Mouse (Mus musculus): ENCODE measurements around the gene Pgam2. TPM values are rescaled to one million over a fixed set of nuclear protein-coding genes. Genes with fewer than 3 reads are reported as not detected.
"Not testable (repeated sequence)": the region's sequence is repeated elsewhere in the genome, so short reads cannot be mapped to it uniquely, and the experiment has no call there.

The Pgam2 gene
- polyA plus RNA-seq, 1 experiment from 2014 or later = 7.9 TPM

- no peaks in the 10 kb centered on the region for H3K27me3 ChIP-seq (ENCODE audit: control insufficient read depth, insufficient read depth, low read length)
- H3K4me1 ChIP-seq (replicated peaks; ENCODE audit: control insufficient read depth, insufficient read depth, low read length) = no peaks in the 10 kb centered on the region
- ATAC-seq (ENCODE audit: low FRiP score) (no peak), DNase-seq (ENCODE audit: low spot score) (no peak)
- no peak overlapping the region for H3K4me2 ChIP-seq (replicated peaks; ENCODE audit: low read depth, low read length)
- H3K4me3 ChIP-seq (ENCODE audit: low read depth, low read length) = no peak overlapping the region
- H3K9ac ChIP-seq (ENCODE audit: low read depth, low read length) = no peak overlapping the region
- H3K9me3 ChIP-seq (ENCODE audit: control insufficient read depth, low read length) = no peaks in the 10 kb centered on the region
- H3K27ac ChIP-seq (ENCODE audit: low read depth, low read length) = no peak overlapping the region
- H3K36me3 ChIP-seq (ENCODE audit: control insufficient read depth, insufficient read depth, low read length) = no peaks in the 10 kb centered on the region
Measured at GRCm38 (mm10) chr11:5825432-5825831, 21.9 kb upstream of the Pgam2 start.

- H3K4me1 ChIP-seq (replicated peaks; ENCODE audit: control insufficient read depth, insufficient read depth, low read length) = no peaks in the 10 kb centered on the region
- no peak overlapping the region for H3K27ac ChIP-seq (ENCODE audit: low read depth, low read length)
- DNase-seq (ENCODE audit: low spot score) (no peak), ATAC-seq (ENCODE audit: low FRiP score) (no peak)
- H3K9ac ChIP-seq (ENCODE audit: low read depth, low read length) = no peak overlapping the region
- no peak overlapping the region for H3K4me3 ChIP-seq (ENCODE audit: low read depth, low read length)
- H3K36me3 ChIP-seq (ENCODE audit: control insufficient read depth, insufficient read depth, low read length) = no peaks in the 10 kb centered on the region
- WGBS = 73% methylated on average over 2 of the region's 2 CpGs
- no peaks in the 10 kb centered on the region for H3K27me3 ChIP-seq (ENCODE audit: control insufficient read depth, insufficient read depth, low read length)
- H3K9me3 ChIP-seq (ENCODE audit: control insufficient read depth, low read length) = no peaks in the 10 kb centered on the region
- H3K4me2 ChIP-seq (replicated peaks; ENCODE audit: low read depth, low read length) = no peak overlapping the region
Measured at GRCm38 (mm10) chr11:5819223-5819622, 15.7 kb upstream of the Pgam2 start.

GRCm38 (mm10) chr11:5813381-5813780 is 9.8 kb upstream of the Pgam2 start:
- no peak for DNase-seq (ENCODE audit: low spot score)
- H3K4me1 ChIP-seq (replicated peaks; ENCODE audit: control insufficient read depth, insufficient read depth, low read length) = no peaks in the 10 kb centered on the region
- WGBS = 82% methylated on average over 10 of the region's 10 CpGs
- no peaks in the 10 kb centered on the region for H3K9me3 ChIP-seq (ENCODE audit: control insufficient read depth, low read length)
- H3K27ac ChIP-seq (ENCODE audit: low read depth, low read length) = no peak overlapping the region
- no peak overlapping the region for H3K9ac ChIP-seq (ENCODE audit: low read depth, low read length)
- H3K4me3 ChIP-seq (ENCODE audit: low read depth, low read length) = no peak overlapping the region
- no peaks in the 10 kb centered on the region for H3K27me3 ChIP-seq (ENCODE audit: control insufficient read depth, insufficient read depth, low read length)
- H3K4me2 ChIP-seq (replicated peaks; ENCODE audit: low read depth, low read length) = no peak overlapping the region
- ATAC-seq (ENCODE audit: low FRiP score) = no peak
- H3K36me3 ChIP-seq (ENCODE audit: control insufficient read depth, insufficient read depth, low read length) = no peaks in the 10 kb centered on the region

- not testable (repeated sequence) for DNase-seq (ENCODE audit: low spot score); H3K9me3 ChIP-seq (ENCODE audit: control insufficient read depth, low read length); H3K9ac ChIP-seq (ENCODE audit: low read depth, low read length); H3K27ac ChIP-seq (ENCODE audit: low read depth, low read length); H3K36me3 ChIP-seq (ENCODE audit: control insufficient read depth, insufficient read depth, low read length); H3K4me2 ChIP-seq (replicated peaks; ENCODE audit: low read depth, low read length); H3K4me3 ChIP-seq (ENCODE audit: low read depth, low read length); H3K27me3 ChIP-seq (ENCODE audit: control insufficient read depth, insufficient read depth, low read length); ATAC-seq (ENCODE audit: low FRiP score); H3K4me1 ChIP-seq (replicated peaks; ENCODE audit: control insufficient read depth, insufficient read depth, low read length)
- 93% methylated on average over 4 of the region's 4 CpGs for WGBS
Measured at GRCm38 (mm10) chr11:5809487-5809886, 6.0 kb upstream of the Pgam2 start.

GRCm38 (mm10) chr11:5807956-5808355 is 4.4 kb upstream of the Pgam2 start:
- no peaks in the 10 kb centered on the region for H3K4me1 ChIP-seq (replicated peaks; ENCODE audit: control insufficient read depth, insufficient read depth, low read length)
- H3K4me3 ChIP-seq (ENCODE audit: low read depth, low read length) = no peak overlapping the region
- H3K27ac ChIP-seq (ENCODE audit: low read depth, low read length) = no peak overlapping the region
- no peaks in the 10 kb centered on the region for H3K36me3 ChIP-seq (ENCODE audit: control insufficient read depth, insufficient read depth, low read length)
- 81% methylated on average over 9 of the region's 9 CpGs for WGBS
- H3K4me2 ChIP-seq (replicated peaks; ENCODE audit: low read depth, low read length) = no peak overlapping the region
- ATAC-seq (ENCODE audit: low FRiP score) (no peak), DNase-seq (ENCODE audit: low spot score) (no peak)
- H3K27me3 ChIP-seq (ENCODE audit: control insufficient read depth, insufficient read depth, low read length) = no peaks in the 10 kb centered on the region
- H3K9ac ChIP-seq (ENCODE audit: low read depth, low read length) = no peak overlapping the region
- H3K9me3 ChIP-seq (ENCODE audit: control insufficient read depth, low read length) = no peaks in the 10 kb centered on the region

GRCm38 (mm10) chr11:5805711-5806110 is 2.2 kb upstream of the Pgam2 start:
- no peaks in the 10 kb centered on the region for H3K4me1 ChIP-seq (replicated peaks; ENCODE audit: control insufficient read depth, insufficient read depth, low read length)
- H3K27me3 ChIP-seq (ENCODE audit: control insufficient read depth, insufficient read depth, low read length) = no peaks in the 10 kb centered on the region
- no peaks in the 10 kb centered on the region for H3K9me3 ChIP-seq (ENCODE audit: control insufficient read depth, low read length)
- H3K9ac ChIP-seq (ENCODE audit: low read depth, low read length) = no peak overlapping the region
- H3K36me3 ChIP-seq (ENCODE audit: control insufficient read depth, insufficient read depth, low read length) = no peaks in the 10 kb centered on the region
- no peak overlapping the region for H3K27ac ChIP-seq (ENCODE audit: low read depth, low read length)
- ATAC-seq (ENCODE audit: low FRiP score) (no peak), DNase-seq (ENCODE audit: low spot score) (no peak)
- no peak overlapping the region for H3K4me2 ChIP-seq (replicated peaks; ENCODE audit: low read depth, low read length)
- no peak overlapping the region for H3K4me3 ChIP-seq (ENCODE audit: low read depth, low read length)
- WGBS = 95% methylated on average over 3 of the region's 3 CpGs

GRCm38 (mm10) chr11:5804174-5804573 is 641 bp upstream of the Pgam2 start:
- WGBS = 84% methylated on average over 5 of the region's 5 CpGs

GRCm38 (mm10) chr11:5802457-5803217 is 896 bp downstream of the Pgam2 start:
- no peak for DNase-seq (ENCODE audit: low spot score)
- WGBS = 79% methylated on average over 8 of the region's 8 CpGs
- ATAC-seq (ENCODE audit: low FRiP score) = peak; percentile 22; the same call in 1 of the 2 replicates

More at GRCm38 (mm10) chr11:5804174-5804573, 641 bp upstream of the Pgam2 start:
- no peaks in the 10 kb centered on the region for H3K9me3 ChIP-seq (ENCODE audit: control insufficient read depth, low read length)
- DNase-seq (ENCODE audit: low spot score) (no peak), ATAC-seq (ENCODE audit: low FRiP score) (no peak)
- no peaks in the 10 kb centered on the region for H3K4me1 ChIP-seq (replicated peaks; ENCODE audit: control insufficient read depth, insufficient read depth, low read length)
- H3K27ac ChIP-seq (ENCODE audit: low read depth, low read length) = no peak overlapping the region
- H3K9ac ChIP-seq (ENCODE audit: low read depth, low read length) = no peak overlapping the region
- H3K4me2 ChIP-seq (replicated peaks; ENCODE audit: low read depth, low read length) = no peak overlapping the region
- no peaks in the 10 kb centered on the region for H3K27me3 ChIP-seq (ENCODE audit: control insufficient read depth, insufficient read depth, low read length)
- H3K36me3 ChIP-seq (ENCODE audit: control insufficient read depth, insufficient read depth, low read length) = no peaks in the 10 kb centered on the region
- H3K4me3 ChIP-seq (ENCODE audit: low read depth, low read length) = no peak overlapping the region

GRCm38 (mm10) chr11:5802005-5802404 is 1.5 kb downstream of the Pgam2 start:
- Histone ChIP-seq H3K9me3 (ENCODE audit: control insufficient read depth, low read length) (no peaks in the 10 kb centered on the region), H3K27ac (ENCODE audit: low read depth, low read length) (no peak overlapping the region), H3K4me2 (replicated peaks; ENCODE audit: low read depth, low read length) (no peak overlapping the region), H3K4me3 (ENCODE audit: low read depth, low read length) (no peak overlapping the region), H3K9ac (ENCODE audit: low read depth, low read length) (no peak overlapping the region), H3K27me3 (ENCODE audit: control insufficient read depth, insufficient read depth, low read length) (no peaks in the 10 kb centered on the region), H3K36me3 (ENCODE audit: control insufficient read depth, insufficient read depth, low read length) (peaks cover 6% of the 10 kb centered on the region; the same call in 1 of the 2 replicates), H3K4me1 (replicated peaks; ENCODE audit: control insufficient read depth, insufficient read depth, low read length) (no peaks in the 10 kb centered on the region)
- ATAC-seq (ENCODE audit: low FRiP score) (no peak), DNase-seq (ENCODE audit: low spot score) (no peak)
- 65% methylated on average over 12 of the region's 12 CpGs for WGBS

More at GRCm38 (mm10) chr11:5802457-5803217, 896 bp downstream of the Pgam2 start:
- H3K27ac ChIP-seq (ENCODE audit: low read depth, low read length) = no peak overlapping the region
- H3K4me3 ChIP-seq (ENCODE audit: low read depth, low read length) = no peak overlapping the region
- no peaks in the 10 kb centered on the region for H3K27me3 ChIP-seq (ENCODE audit: control insufficient read depth, insufficient read depth, low read length)
- no peak overlapping the region for H3K4me2 ChIP-seq (replicated peaks; ENCODE audit: low read depth, low read length)
- no peaks in the 10 kb centered on the region for H3K4me1 ChIP-seq (replicated peaks; ENCODE audit: control insufficient read depth, insufficient read depth, low read length)
- no peaks in the 10 kb centered on the region for H3K9me3 ChIP-seq (ENCODE audit: control insufficient read depth, low read length)
- no peak overlapping the region for H3K9ac ChIP-seq (ENCODE audit: low read depth, low read length)
- 0 out of 2 replicates have a peak, but pooled peaks cover 4% of the 10 kb centered on the region for H3K36me3 ChIP-seq (ENCODE audit: control insufficient read depth, insufficient read depth, low read length)

All from hindbrain, embryonic 11.5 days (tissue).